Mouse (Mus musculus) cerebellum, adult 2 months (tissue): ENCODE measurements at regions not wholly inside any gene's neighbourhood (a gene's known extent, or its start where the extent isn't known, plus 50 kb on each side); places are given as distances from the start of the nearest gene placed in this dataset.

Experiments used
- CTCF ChIP-seq: fragments of 200-500 bp; IDR thresholded peaks from 2 replicates; pipeline ENCODE4 v1.5.1; 2011; ENCODE audit warnings: low read depth, mild to moderate bottlenecking, control low read depth, low read length, moderate library complexity, borderline replicate concordance; ENCODE audit not compliant: insufficient read depth
- POLR2A ChIP-seq: fragments of 200-500 bp; IDR thresholded peaks from 2 replicates; pipeline ENCODE4 v1.6.1; 2011; ENCODE audit warnings: low read length, control low read depth, borderline replicate concordance; ENCODE audit not compliant: insufficient read depth

DNA sequence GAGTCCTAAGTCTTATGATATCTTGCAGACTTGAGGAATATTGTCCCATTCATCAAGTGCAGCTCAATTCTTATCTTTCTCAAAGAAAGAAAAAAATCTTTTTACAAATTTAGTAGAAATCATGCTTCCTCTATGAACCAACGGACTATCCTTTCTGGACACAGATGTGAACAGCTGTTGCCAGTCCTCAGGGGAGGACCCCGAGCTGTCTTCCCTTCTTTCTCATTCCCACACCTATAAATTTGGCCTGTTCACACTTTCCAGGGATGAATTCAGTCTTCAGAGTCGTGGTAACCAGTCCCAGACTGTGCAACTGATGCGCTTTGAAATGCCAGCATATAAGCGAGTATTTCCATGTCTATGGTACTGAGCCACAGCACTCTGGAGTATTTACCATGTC is 214.2 kb upstream of the Pde3a start:
- TF ChIP-seq CTCF (no peak), POLR2A (no peak)
